14 mouse cellular contexts compared by ENCODE assay signal in genomic region chr11:100811132-100811531, GRCm38 (mm10). TPM values are rescaled to one million over a fixed set of nuclear protein-coding genes. Genes with fewer than 3 reads are reported as not detected.
DNase-seq lines count a peak whose midpoint lies in the region; ATAC-seq and TF ChIP-seq lines count a peak whose summit lies in the region.
"Had no signal": no experiment of that assay in that cellular context is flagged by ENCODE, and none has a peak within 500 bp of the region (broad histone marks: within the 10 kb centered on the region; RNA-seq: fewer than 3 reads in every experiment).

No protein-coding gene starts in this region.

- ATAC-seq in heart, embryonic 11.5 days (replicated peaks; ENCODE audit: insufficient number of reproducible peaks, low FRiP score, low TSS enrichment): no peak

- H3K4me3 ChIP-seq in heart, embryonic 11.5 days (ENCODE audit: low read depth, low read length): no peak overlapping the region
- no peak overlapping the region for H3K4me3 ChIP-seq in layer of hippocampus, adult 2 months
- H3K4me3 ChIP-seq in ES-Bruce4 (ENCODE audit: low read depth, low read length): no peak overlapping the region
- H3K4me3 ChIP-seq in limb, embryonic 10.5 days: no peak overlapping the region
- H3K4me3 ChIP-seq: erythroblast, embryonic 14.5 days had no signal

- H3K36me3 ChIP-seq in heart, embryonic 11.5 days (ENCODE audit: control insufficient read depth, insufficient read depth, low read length): no peaks in the 10 kb centered on the region; the same call in 1 of the 2 replicates
- H3K36me3 ChIP-seq in ES-Bruce4 (ENCODE audit: control insufficient read depth, insufficient read depth, low read length, poor library complexity, severe bottlenecking): no peaks in the 10 kb centered on the region
- 0 out of 2 replicates have a peak, but pooled peaks cover 4% of the 10 kb centered on the region for H3K36me3 ChIP-seq in limb, embryonic 10.5 days

- H3K27me3 ChIP-seq in heart, embryonic 11.5 days (ENCODE audit: control insufficient read depth, insufficient read depth, low read length): no peaks in the 10 kb centered on the region
- H3K27me3 ChIP-seq in ES-Bruce4 (ENCODE audit: control insufficient read depth, insufficient read depth, low read length, poor library complexity, severe bottlenecking): no peaks in the 10 kb centered on the region
- H3K27me3 ChIP-seq in limb, embryonic 10.5 days (ENCODE audit: low read depth, poor library complexity, severe bottlenecking): no peaks in the 10 kb centered on the region

- no peak for TF ChIP-seq POLR2A in ES-Bruce4 (IDR thresholded peaks at IDR 0.05; ENCODE audit: insufficient read depth, low read length)

- intact Hi-C loops in heart, postnatal 25 days (cut with DNase I): no loop called here

- no peaks in the 10 kb centered on the region for H3K9me3 ChIP-seq in heart, embryonic 11.5 days (replicated peaks; ENCODE audit: control insufficient read depth, low read length)
- H3K9me3 ChIP-seq in ES-Bruce4 (replicated peaks; ENCODE audit: control insufficient read depth, insufficient read depth, low read length, poor library complexity, severe bottlenecking): peaks cover 3% of the 10 kb centered on the region; the same call in 1 of the 2 replicates
- no peaks in the 10 kb centered on the region for H3K9me3 ChIP-seq in limb, embryonic 10.5 days (replicated peaks)

- TF ChIP-seq CTCF in layer of hippocampus, adult 2 months (conservative IDR thresholded peaks at IDR 0.05): peak; percentile 57
- peak; percentile 17 for TF ChIP-seq CTCF in ES-Bruce4 (IDR thresholded peaks at IDR 0.05; ENCODE audit: low read depth, low read length)

- no peak for DNase-seq in heart, postnatal 25 days (ENCODE audit: low spot score)
- DNase-seq in layer of hippocampus, adult 2 months (ENCODE audit: low spot score in 2 of 2): no peak
- DNase-seq in layer of hippocampus, postnatal 14 days (ENCODE audit: low spot score in 2 of 2): no peak
- DNase-seq in limb, embryonic 10.5 days (ENCODE audit: low spot score): no peak
- DNase-seq in urinary bladder, postnatal 4 days (ENCODE audit: low spot score in 2 of 2): no peak
- DNase-seq in adrenal gland, postnatal 36 days: no peak
- DNase-seq: adrenal gland, postnatal 14 days had no signal

- H3K27ac ChIP-seq in heart, embryonic 11.5 days (ENCODE audit: low read depth, low read length): peak overlapping the region; percentile 22
- no peak overlapping the region for H3K27ac ChIP-seq in layer of hippocampus, adult 2 months
- H3K27ac ChIP-seq in ES-Bruce4 (ENCODE audit: insufficient read depth, low read length): no peak overlapping the region
- peak overlapping the region; percentile 61; the same call in 1 of the 2 replicates for H3K27ac ChIP-seq in limb, embryonic 10.5 days

- TF ChIP-seq EP300 in ES-Bruce4 (IDR thresholded peaks at IDR 0.05; ENCODE audit: insufficient read depth, low read depth, low read length): no peak

- H3K4me2 ChIP-seq in heart, embryonic 11.5 days: no peak overlapping the region

- 84% methylated on average over 2 of the region's 2 CpGs for WGBS in heart, embryonic 11.5 days (ENCODE audit: insufficient replicate concordance)
- 95% methylated on average over 2 of the region's 2 CpGs for WGBS in limb, embryonic 10.5 days

- no peak overlapping the region for H3K9ac ChIP-seq in heart, embryonic 11.5 days (ENCODE audit: low read depth, low read length)
- no peak overlapping the region for H3K9ac ChIP-seq in ES-Bruce4 (ENCODE audit: low read depth, poor library complexity, severe bottlenecking)

- H3K4me1 ChIP-seq in heart, embryonic 11.5 days (ENCODE audit: control insufficient read depth, insufficient read depth, low read length): peaks cover 29% of the 10 kb centered on the region
- H3K4me1 ChIP-seq in ES-Bruce4 (ENCODE audit: control insufficient read depth, insufficient read depth, low read length): no peaks in the 10 kb centered on the region
- peaks cover 16% of the 10 kb centered on the region; the same call in 1 of the 2 replicates for H3K4me1 ChIP-seq in limb, embryonic 10.5 days

RNA-seq across cellular contexts. Expression of gene Stat5b, which starts 39.4 kb away (rescaled TPM):
- polyA plus RNA-seq in heart, embryonic 11.5 days (2014; fragmentation: Nextera tagmentation; extraction: Ambion mirVana): 26.4 and 32.0 TPM in 2 replicates
- total RNA-seq in heart, postnatal 25 days (2021): 10 to 100 TPM; 67.6 to 68.9 TPM
- total RNA-seq in layer of hippocampus, adult 2 months (2021): 10 to 100 TPM; 11.6 to 13.8 TPM
- 10 to 100 TPM; 12.5 to 16.2 TPM for total RNA-seq in layer of hippocampus, postnatal 14 days (2021)
- 7.3 and 7.6 TPM in 2 replicates for polyA plus RNA-seq in ES-Bruce4 (2011; ENCODE audit: insufficient read depth, insufficient read length, low read depth, missing spikeins)
- polyA plus RNA-seq in limb, embryonic 10.5 days (2016; fragmentation: Nextera tagmentation; extraction: Ambion mirVana): 15.4 and 15.6 TPM in 2 replicates
- 100 to 1,000 TPM in 1 of 2 experiments, 10 to 100 TPM in 1; 58.3 to 111 TPM for total RNA-seq in adrenal gland, postnatal 36 days (2021)

RNA-seq across cellular contexts. Expression of gene Ghdc, which starts 40.4 kb away (rescaled TPM):
- polyA plus RNA-seq in heart, embryonic 11.5 days (2014; fragmentation: Nextera tagmentation; extraction: Ambion mirVana): 3.8 and 5.3 TPM in 2 replicates
- total RNA-seq in heart, postnatal 25 days (2021): 10 to 100 TPM in 1 of 2 experiments, 1 to 10 TPM in 1; 9.5 to 11.3 TPM
- total RNA-seq in layer of hippocampus, adult 2 months (2021): 1 to 10 TPM; 4.3 to 5.2 TPM
- total RNA-seq in layer of hippocampus, postnatal 14 days (2021): 1 to 10 TPM; 7.0 to 8.7 TPM
- 5.4 and 5.8 TPM in 2 replicates for polyA plus RNA-seq in ES-Bruce4 (2011; ENCODE audit: insufficient read depth, insufficient read length, low read depth, missing spikeins)
- 3.5 and 4.3 TPM in 2 replicates for polyA plus RNA-seq in limb, embryonic 10.5 days (2016; fragmentation: Nextera tagmentation; extraction: Ambion mirVana)
- total RNA-seq in adrenal gland, postnatal 36 days (2021): 10 to 100 TPM; 18.8 to 25.8 TPM

RNA-seq across cellular contexts. Expression of gene Stat5a, which starts 48.0 kb away (rescaled TPM):
- polyA plus RNA-seq in heart, embryonic 11.5 days (2014; fragmentation: Nextera tagmentation; extraction: Ambion mirVana): 5.6 and 5.9 TPM in 2 replicates
- total RNA-seq in heart, postnatal 25 days (2021): 10 to 100 TPM; 24.3 to 30.1 TPM
- 1 to 10 TPM; 1.7 to 2.0 TPM for total RNA-seq in layer of hippocampus, adult 2 months (2021)
- total RNA-seq in layer of hippocampus, postnatal 14 days (2021): 1 to 10 TPM; 4.4 to 5.1 TPM
- 3.6 and 4.4 TPM in 2 replicates for polyA plus RNA-seq in ES-Bruce4 (2011; ENCODE audit: insufficient read depth, insufficient read length, low read depth, missing spikeins)
- 2.1 and 2.7 TPM in 2 replicates for polyA plus RNA-seq in limb, embryonic 10.5 days (2016; fragmentation: Nextera tagmentation; extraction: Ambion mirVana)
- total RNA-seq in adrenal gland, postnatal 36 days (2021): 10 to 100 TPM; 26.3 to 39.8 TPM

RNA-seq across cellular contexts. Expression of gene Hcrt, which starts 48.4 kb away (rescaled TPM):
- not detected in 2 replicates for polyA plus RNA-seq in heart, embryonic 11.5 days (2014; fragmentation: Nextera tagmentation; extraction: Ambion mirVana)
- total RNA-seq in heart, postnatal 25 days (2021): not detected
- total RNA-seq in layer of hippocampus, adult 2 months (2021): not detected
- not detected for total RNA-seq in layer of hippocampus, postnatal 14 days (2021)
- not detected in 2 replicates for polyA plus RNA-seq in ES-Bruce4 (2011; ENCODE audit: insufficient read depth, insufficient read length, low read depth, missing spikeins)
- polyA plus RNA-seq in limb, embryonic 10.5 days (2016; fragmentation: Nextera tagmentation; extraction: Ambion mirVana): not detected in 2 replicates
- not detected for total RNA-seq in adrenal gland, postnatal 36 days (2021)
- total RNA-seq: adrenal gland, postnatal 14 days; gastrocnemius, adult 18-20 months; left cerebral cortex, adult 18-20 months had no signal
- polyA plus RNA-seq: erythroblast, embryonic 14.5 days; intestine, embryonic 14.5 days; stomach, embryonic 14.5 days had no signal

RNA-seq across cellular contexts. Expression of gene Kcnh4, which starts 51.4 kb away (rescaled TPM):
- not detected in 2 replicates for polyA plus RNA-seq in heart, embryonic 11.5 days (2014; fragmentation: Nextera tagmentation; extraction: Ambion mirVana)
- not detected for total RNA-seq in heart, postnatal 25 days (2021)
- total RNA-seq in layer of hippocampus, adult 2 months (2021): 1 to 10 TPM; 1.8 to 2.8 TPM
- total RNA-seq in layer of hippocampus, postnatal 14 days (2021): 1 to 10 TPM; 1.0 to 1.3 TPM
- 0.17 and 0.21 TPM in 2 replicates for polyA plus RNA-seq in ES-Bruce4 (2011; ENCODE audit: insufficient read depth, insufficient read length, low read depth, missing spikeins)
- not detected in 2 replicates for polyA plus RNA-seq in limb, embryonic 10.5 days (2016; fragmentation: Nextera tagmentation; extraction: Ambion mirVana)
- under 1 TPM; 0.10 to 0.13 TPM for total RNA-seq in adrenal gland, postnatal 36 days (2021)
- total RNA-seq: gastrocnemius, adult 18-20 months had no signal
- polyA plus RNA-seq: erythroblast, embryonic 14.5 days had no signal

Comparison
In these comparisons a context has a peak if more than half of its experiments do, and no peak if none do; other contexts are left out.
1. H3K27ac ChIP-seq: peak in heart, embryonic 11.5 days (single experiment) and limb, embryonic 10.5 days (single experiment); none in layer of hippocampus, adult 2 months (single experiment) and ES-Bruce4 (single experiment).
2. RNA of gene Stat5a, which starts 48.0 kb away (total RNA-seq): 26.3 to 39.8 TPM in adrenal gland, postnatal 36 days and 24.3 to 30.1 TPM in heart, postnatal 25 days; 4.4 to 5.1 TPM in layer of hippocampus, postnatal 14 days and 1.7 to 2.0 TPM in layer of hippocampus, adult 2 months; every median in the first group is over 4 times any median in the second.